Mouse (Mus musculus): Measurements from ENCODE around the gene Pou1f1.

Pou1f1 gene

DNA sequence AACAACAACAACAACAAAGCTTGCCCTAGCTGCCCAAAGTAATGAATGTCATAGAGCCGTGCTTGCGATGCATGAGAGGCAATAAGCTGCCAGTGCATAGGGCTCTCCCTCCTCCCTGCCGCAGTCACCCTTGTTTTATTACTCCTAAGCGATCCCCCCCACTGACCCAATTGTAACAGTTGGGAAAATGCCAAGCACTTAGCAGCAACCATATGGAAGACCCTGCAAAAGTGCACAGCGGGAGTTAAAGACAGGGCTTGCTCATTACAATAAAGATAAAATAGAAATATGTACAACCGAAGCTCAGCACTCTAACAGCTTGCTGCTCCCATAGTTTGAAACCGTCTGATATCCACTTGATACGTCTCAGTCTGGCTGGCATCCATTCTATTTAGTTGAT is 44.0 kb downstream of the Pou1f1 start:
- no peak for DNase-seq (ENCODE audit: low read depth, low spot score)

GRCm38 (mm10) chr16:65564951-65565350 is 44.6 kb downstream of the Pou1f1 start:
- no peak for DNase-seq (ENCODE audit: low read depth, low spot score)

DNA sequence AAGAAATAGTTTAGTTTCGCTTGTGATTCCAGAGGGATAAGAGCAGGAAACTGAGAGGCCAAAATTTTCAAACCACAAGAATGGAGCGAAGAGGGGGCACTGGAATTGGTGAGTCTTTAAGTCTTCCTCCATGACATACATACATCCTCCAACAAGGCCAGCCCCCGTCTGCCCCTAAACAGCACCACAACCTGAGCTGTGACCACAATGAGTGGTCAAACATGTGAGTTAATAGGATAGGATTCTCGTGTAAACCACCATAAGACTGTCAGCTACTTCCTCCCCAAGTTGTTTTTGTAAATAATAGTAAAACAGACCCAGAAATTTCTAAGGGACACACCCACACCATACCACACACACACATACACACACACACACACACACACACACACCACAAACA is 48.5 kb downstream of the Pou1f1 start:
- no peak for DNase-seq (ENCODE audit: low read depth, low spot score)

DNA sequence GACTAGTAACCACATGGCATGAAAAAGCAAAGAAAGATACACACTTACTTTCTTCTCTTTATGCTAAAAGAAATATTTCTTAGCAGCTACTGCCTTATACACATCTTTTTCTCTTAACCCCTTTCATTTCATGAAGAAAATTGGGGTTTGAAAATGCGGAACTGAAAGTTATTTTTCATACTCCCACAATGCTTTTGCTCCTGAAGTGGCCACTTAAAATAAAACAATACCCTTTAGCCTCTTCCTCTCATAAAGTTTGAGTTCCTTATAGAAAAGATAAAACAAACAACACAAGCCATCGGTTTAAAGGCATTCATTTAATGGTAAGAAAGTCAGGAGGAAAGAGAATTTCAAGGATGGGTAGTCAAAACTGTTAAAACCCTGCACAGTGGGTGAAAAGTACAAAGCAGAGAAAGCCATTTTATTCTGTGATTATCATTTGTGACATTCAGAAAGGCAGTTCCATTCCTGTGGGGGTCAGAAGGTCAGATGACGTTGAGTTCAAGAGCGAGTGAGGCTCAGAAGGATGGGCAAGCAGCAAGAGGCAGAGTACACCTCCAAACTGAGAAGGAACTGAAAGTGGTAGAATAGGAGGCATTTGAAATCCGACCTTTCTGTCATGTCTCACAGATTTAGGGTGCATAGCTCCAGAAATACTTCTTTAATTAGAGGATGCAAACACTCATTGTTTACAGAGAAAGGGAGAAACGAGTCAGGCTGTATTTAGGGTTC is 57.2 kb downstream of the Pou1f1 start:
- DNase-seq (ENCODE audit: low read depth, low spot score) = no peak
